Mouse (Mus musculus) neural tube, embryonic 15.5 days (tissue): ENCODE data around the gene Gm49325. TPM values are rescaled to one million over a fixed set of nuclear protein-coding genes. Genes with fewer than 3 reads are reported as not detected.

Experiments
- ATAC-seq: fragments of 200-750 bp; cut with Nextera tagmentation; 2 replicates; pipeline ENCODE4 v1.8.0; 2017; ENCODE audit warnings: mild to moderate bottlenecking, moderate TSS enrichment, moderate library complexity; ENCODE audit not compliant: low FRiP score
- H3K27ac ChIP-seq: fragments of 300-500 bp; sonication (generic); replicated peaks from 2 replicates; pipeline ENCODE4 v1.5.1; 2015; ENCODE audit warnings: mild to moderate bottlenecking, inconsistent platforms
- H3K27me3 ChIP-seq: fragments of 300-500 bp; sonication (generic); replicated peaks from 2 replicates; pipeline ENCODE4 v1.6.1; 2015; ENCODE audit warnings: inconsistent platforms
- H3K36me3 ChIP-seq: fragments of 300-500 bp; sonication (generic); 2 replicates; pipeline ENCODE4 v1.6.1; 2015; ENCODE audit warnings: inconsistent platforms
- H3K4me1 ChIP-seq: fragments of 300-500 bp; sonication (generic); 2 replicates; pipeline ENCODE4 v1.6.1; 2015; ENCODE audit warnings: inconsistent platforms
- H3K4me2 ChIP-seq: fragments of 300-500 bp; sonication (generic); 2 replicates; pipeline ENCODE4 v1.6.1; 2015; ENCODE audit warnings: inconsistent platforms, mild to moderate bottlenecking, moderate library complexity
- H3K4me3 ChIP-seq: fragments of 300-500 bp; sonication (generic); replicated peaks from 2 replicates; pipeline ENCODE4 v1.5.1; 2015; ENCODE audit warnings: mild to moderate bottlenecking, inconsistent platforms
- H3K9ac ChIP-seq: fragments of 300-500 bp; sonication (generic); replicated peaks from 2 replicates; pipeline ENCODE4 v1.6.1; 2015; ENCODE audit warnings: mild to moderate bottlenecking, inconsistent platforms
- H3K9me3 ChIP-seq: fragments of 300-500 bp; sonication (generic); replicated peaks from 2 replicates; pipeline ENCODE4 v1.6.1; 2016; ENCODE audit warnings: inconsistent platforms
- WGBS: fragments of 180-500 bp; shearing (Covaris S2); methylation state at CpG from one replicate; pipeline ENCODE4 v1.1.7; 2015; ENCODE audit warnings: mixed read lengths; 5-methylcytosine and 5-hydroxymethylcytosine counted together
- polyA plus RNA-seq: library from polyadenylated mRNA; unstranded; fragments of >200 nt; fragmentation: Nextera tagmentation; extraction: Ambion mirVana; gene quantifications from 2 replicates; pipeline ENCODE4 v1.2.1, GENCODE M21; 2015

Gene Gm49325
- polyA plus RNA-seq, 1 experiment from 2014 or later: 2.4 TPM

GRCm38 (mm10) chr10:77590812-77591211 lies 15.2 kb upstream of the Gm49325 start:
- peaks cover 30% of the 10 kb centered on the region for H3K4me1 ChIP-seq
- no peak overlapping the region for H3K4me3 ChIP-seq
- H3K27ac ChIP-seq: no peak overlapping the region
- H3K9me3 ChIP-seq: no peaks in the 10 kb centered on the region
- H3K9ac ChIP-seq: no peak overlapping the region
- no peak for ATAC-seq
- no peaks in the 10 kb centered on the region for H3K27me3 ChIP-seq
- H3K36me3 ChIP-seq: peaks cover 59% of the 10 kb centered on the region
- H3K4me2 ChIP-seq: no peak overlapping the region
- WGBS: 50% methylated on average over 6 of the region's 6 CpGs

GRCm38 (mm10) chr10:77591546-77591945 lies 14.5 kb upstream of the Gm49325 start:
- 72% methylated on average over 6 of the region's 6 CpGs for WGBS
- H3K36me3 ChIP-seq: peaks cover 66% of the 10 kb centered on the region
- H3K9me3 ChIP-seq: no peaks in the 10 kb centered on the region

GRCm38 (mm10) chr10:77596060-77596459 lies 9.9 kb upstream of the Gm49325 start:
- Histone ChIP-seq H3K4me1 (0 out of 2 replicates have a peak, but pooled peaks cover under 1% of the 10 kb centered on the region), H3K27ac (no peak overlapping the region), H3K9ac (no peak overlapping the region), H3K4me2 (no peak overlapping the region), H3K9me3 (no peaks in the 10 kb centered on the region), H3K27me3 (no peaks in the 10 kb centered on the region), H3K4me3 (no peak overlapping the region), H3K36me3 (peaks cover 72% of the 10 kb centered on the region)
- no peak for ATAC-seq
- WGBS: 89% methylated on average over 2 of the region's 2 CpGs

More at GRCm38 (mm10) chr10:77591546-77591945, 14.5 kb upstream of the Gm49325 start:
- Histone ChIP-seq H3K4me2 (no peak overlapping the region), H3K9ac (no peak overlapping the region), H3K4me1 (peaks cover 24% of the 10 kb centered on the region), H3K27ac (0 out of 2 replicates have a peak overlapping the region, but pooled peaks have one; percentile 13), H3K27me3 (no peaks in the 10 kb centered on the region), H3K4me3 (no peak overlapping the region)
- no peak for ATAC-seq

DNA sequence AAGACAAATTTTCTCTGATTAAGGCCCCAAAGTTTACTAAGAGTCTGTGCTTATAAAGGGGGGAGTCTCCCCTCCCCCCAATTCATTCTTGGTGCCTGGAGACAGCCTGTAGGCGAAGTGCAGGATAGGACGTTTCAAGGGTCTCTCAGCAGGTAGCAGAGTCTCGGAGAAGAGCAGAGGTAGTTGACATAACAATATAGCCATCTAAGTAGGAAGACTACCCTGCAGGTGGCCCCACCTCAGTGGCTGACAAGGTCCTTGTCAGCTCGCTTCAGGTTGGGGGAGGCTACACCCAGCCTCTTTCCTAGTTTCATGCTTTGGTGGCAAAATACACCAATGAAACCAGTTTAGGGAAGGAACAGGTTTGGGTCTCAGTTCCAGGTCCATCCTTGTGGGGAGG lies 3.0 kb upstream of the Gm49325 start:
- no peak overlapping the region for H3K9ac ChIP-seq
- no peak for ATAC-seq
- peaks cover 18% of the 10 kb centered on the region for H3K4me1 ChIP-seq
- no peak overlapping the region for H3K4me2 ChIP-seq
- H3K36me3 ChIP-seq: peaks cover 14% of the 10 kb centered on the region
- no peaks in the 10 kb centered on the region for H3K27me3 ChIP-seq
- H3K9me3 ChIP-seq: no peaks in the 10 kb centered on the region
- H3K27ac ChIP-seq: no peak overlapping the region
- 60% methylated on average over 4 of the region's 4 CpGs for WGBS
- H3K4me3 ChIP-seq: no peak overlapping the region

DNA sequence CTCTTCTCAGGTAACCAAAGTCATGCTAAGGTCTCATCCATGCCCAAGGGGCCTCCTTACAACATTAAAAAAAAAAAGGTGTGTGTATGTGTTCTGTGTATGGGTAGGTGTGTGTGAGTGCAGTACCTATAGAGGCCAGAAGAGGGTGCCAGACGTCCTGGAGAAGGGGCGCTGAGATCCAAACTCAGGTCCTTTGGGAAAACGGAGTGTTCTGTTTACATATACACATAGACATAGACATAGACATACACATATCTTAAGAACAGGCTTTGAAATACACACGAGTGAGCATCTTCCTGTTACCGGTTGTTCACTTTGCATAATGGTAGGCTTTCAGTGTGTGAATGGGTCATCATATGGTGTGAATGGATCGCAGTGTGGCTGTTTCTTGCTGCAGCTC lies 1.9 kb upstream of the Gm49325 start:
- H3K36me3 ChIP-seq: peaks cover 3% of the 10 kb centered on the region
- 89% methylated on average over 6 of the region's 6 CpGs for WGBS
- H3K4me1 ChIP-seq: peaks cover 21% of the 10 kb centered on the region
- H3K4me2 ChIP-seq: no peak overlapping the region
- no peaks in the 10 kb centered on the region for H3K27me3 ChIP-seq
- H3K9me3 ChIP-seq: no peaks in the 10 kb centered on the region
- ATAC-seq: no peak
- H3K4me3 ChIP-seq: no peak overlapping the region
- no peak overlapping the region for H3K27ac ChIP-seq
- no peak overlapping the region for H3K9ac ChIP-seq

DNA sequence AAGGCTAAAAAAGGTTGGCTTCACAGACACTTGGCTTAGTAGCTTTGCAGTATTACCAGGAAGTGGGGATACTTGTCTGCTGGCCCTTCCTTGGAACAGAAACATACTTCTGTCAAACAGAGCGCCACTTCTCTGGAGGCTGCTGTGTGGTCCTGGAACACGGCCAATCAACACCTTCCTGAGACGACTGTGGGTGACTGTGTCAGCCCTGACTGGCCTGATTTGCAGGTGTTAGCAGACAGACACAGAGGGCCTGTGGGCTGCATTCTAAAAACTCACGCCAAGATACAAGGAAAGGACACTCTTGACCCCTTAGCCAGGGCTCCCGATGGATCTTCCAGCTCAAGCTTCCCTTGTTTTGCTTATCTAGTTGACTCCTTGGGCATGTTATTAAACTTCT lies 1.0 kb upstream of the Gm49325 start:
- Histone ChIP-seq H3K27ac (peak overlapping the region; percentile 97), H3K9me3 (no peaks in the 10 kb centered on the region), H3K27me3 (no peaks in the 10 kb centered on the region), H3K9ac (no peak overlapping the region), H3K4me3 (no peak overlapping the region), H3K4me2 (no peak overlapping the region), H3K4me1 (peaks cover 21% of the 10 kb centered on the region), H3K36me3 (peaks cover 2% of the 10 kb centered on the region; the same call in 1 of the 2 replicates)
- no peak for ATAC-seq
- WGBS: 87% methylated on average over 5 of the region's 5 CpGs

DNA sequence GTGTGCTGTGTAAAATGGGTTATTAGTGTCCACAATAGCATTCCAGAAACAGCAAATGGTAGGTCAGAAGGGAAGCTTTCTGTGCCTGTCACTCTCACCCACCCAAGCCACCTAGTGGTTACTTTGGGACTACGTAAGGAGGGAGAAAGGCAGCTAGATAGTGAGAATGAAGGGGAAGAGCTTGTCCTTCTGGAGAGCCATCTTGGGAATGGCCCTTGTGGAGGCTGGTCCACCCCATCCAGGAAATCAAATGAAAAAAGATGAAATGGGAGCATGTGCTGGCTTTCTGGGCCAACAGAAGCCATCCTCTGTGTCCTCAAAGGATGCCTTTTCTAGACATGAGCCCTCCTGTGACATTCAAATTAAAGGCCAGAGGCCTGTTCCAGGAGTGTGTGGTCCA lies 629 bp upstream of the Gm49325 start:
- Histone ChIP-seq H3K9me3 (no peaks in the 10 kb centered on the region), H3K36me3 (peaks cover 5% of the 10 kb centered on the region), H3K27me3 (no peaks in the 10 kb centered on the region), H3K4me1 (peaks cover 22% of the 10 kb centered on the region), H3K4me3 (peak overlapping the region; percentile 67), H3K9ac (0 out of 2 replicates have a peak overlapping the region, but pooled peaks have one; percentile 4), H3K27ac (peak overlapping the region; percentile 97), H3K4me2 (peak overlapping the region; percentile 89)
- WGBS: 35% methylated on average over 1 of the region's 1 CpGs
- ATAC-seq: peak; percentile 3

DNA sequence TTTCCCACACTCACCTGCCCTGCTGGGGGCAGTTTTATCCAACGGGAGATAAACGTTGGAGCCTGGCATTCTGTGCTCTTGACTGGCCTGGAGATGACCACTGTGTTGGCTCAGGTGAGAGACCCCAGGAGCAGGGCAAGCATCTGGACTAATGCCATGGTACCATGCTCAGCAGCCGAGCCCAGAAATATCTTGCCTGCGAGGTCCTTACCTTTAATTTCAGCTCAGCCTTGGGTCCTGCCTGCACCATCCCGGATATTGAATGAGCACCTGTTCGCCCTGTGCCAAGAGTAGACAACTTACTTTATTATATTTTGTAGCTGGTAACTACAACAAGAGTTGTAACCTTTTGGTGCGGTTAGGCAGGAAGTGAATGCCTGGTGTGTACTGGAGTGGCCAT lies 858 bp downstream of the Gm49325 start:
- peak overlapping the region; percentile 67 for H3K4me3 ChIP-seq
- peaks cover 24% of the 10 kb centered on the region for H3K4me1 ChIP-seq
- no peaks in the 10 kb centered on the region for H3K9me3 ChIP-seq
- peak overlapping the region; percentile 89 for H3K4me2 ChIP-seq
- peak overlapping the region; percentile 83 for H3K9ac ChIP-seq
- H3K27me3 ChIP-seq: no peaks in the 10 kb centered on the region
- 43% methylated on average over 7 of the region's 7 CpGs for WGBS
- H3K36me3 ChIP-seq: peaks cover 20% of the 10 kb centered on the region
- ATAC-seq: no peak; the same call in 1 of the 2 replicates
- peak overlapping the region; percentile 97 for H3K27ac ChIP-seq

GRCm38 (mm10) chr10:77607441-77607840 lies 1.4 kb downstream of the Gm49325 start:
- 70% methylated on average over 5 of the region's 5 CpGs for WGBS
- ATAC-seq: no peak
- H3K4me2 ChIP-seq: peak overlapping the region; percentile 89
- no peak overlapping the region for H3K27ac ChIP-seq
- peak overlapping the region; percentile 67 for H3K4me3 ChIP-seq
- no peak overlapping the region for H3K9ac ChIP-seq
- H3K9me3 ChIP-seq: no peaks in the 10 kb centered on the region
- H3K4me1 ChIP-seq: peaks cover 24% of the 10 kb centered on the region
- H3K27me3 ChIP-seq: no peaks in the 10 kb centered on the region
- H3K36me3 ChIP-seq: peaks cover 22% of the 10 kb centered on the region

- Histone ChIP-seq H3K27ac (no peak overlapping the region), H3K27me3 (no peaks in the 10 kb centered on the region), H3K9ac (no peak overlapping the region), H3K9me3 (no peaks in the 10 kb centered on the region), H3K36me3 (peaks cover 30% of the 10 kb centered on the region), H3K4me1 (peaks cover 27% of the 10 kb centered on the region), H3K4me2 (no peak overlapping the region), H3K4me3 (no peak overlapping the region)
- 93% methylated on average over 8 of the region's 8 CpGs for WGBS
- ATAC-seq: no peak
Measured at GRCm38 (mm10) chr10:77608589-77608988, 2.6 kb downstream of the Gm49325 start.

DNA sequence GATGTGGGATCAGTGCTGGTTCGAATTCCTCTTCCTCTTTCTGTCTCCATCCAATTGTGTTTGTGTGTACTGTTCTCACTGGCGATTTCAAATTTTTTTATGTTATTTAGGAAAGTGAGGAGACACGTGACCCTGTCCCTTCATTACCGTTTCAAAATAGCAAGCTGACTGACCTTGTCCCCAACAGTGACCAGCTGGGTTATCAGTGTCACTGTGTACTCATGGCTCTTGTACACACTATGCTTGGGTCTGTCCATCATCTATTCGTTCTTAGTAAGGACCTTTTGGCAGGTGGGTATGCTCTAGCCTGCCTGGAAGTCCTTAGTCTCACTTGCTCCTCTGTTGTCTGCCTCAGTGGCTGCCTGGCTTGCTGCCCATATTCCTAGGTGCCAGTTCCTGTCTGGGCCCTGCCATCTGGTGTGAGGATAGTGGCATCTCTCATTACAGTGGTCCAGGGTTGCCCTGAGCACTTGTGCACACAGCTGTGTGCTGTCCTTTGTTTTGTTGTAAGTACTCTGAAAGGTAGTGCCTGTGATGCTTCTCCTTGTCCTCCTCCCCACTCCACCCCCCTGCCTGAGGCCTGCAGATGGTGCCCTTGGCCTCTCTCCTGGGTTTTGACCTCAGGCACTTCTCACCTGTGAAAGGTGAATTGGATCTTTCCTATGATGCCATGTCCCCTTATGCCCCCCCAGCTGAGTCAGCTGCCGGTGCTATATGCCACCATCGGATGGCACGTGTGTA lies 4.4 kb downstream of the Gm49325 start:
- no peak for ATAC-seq
- WGBS: 87% methylated on average over 8 of the region's 8 CpGs

DNA sequence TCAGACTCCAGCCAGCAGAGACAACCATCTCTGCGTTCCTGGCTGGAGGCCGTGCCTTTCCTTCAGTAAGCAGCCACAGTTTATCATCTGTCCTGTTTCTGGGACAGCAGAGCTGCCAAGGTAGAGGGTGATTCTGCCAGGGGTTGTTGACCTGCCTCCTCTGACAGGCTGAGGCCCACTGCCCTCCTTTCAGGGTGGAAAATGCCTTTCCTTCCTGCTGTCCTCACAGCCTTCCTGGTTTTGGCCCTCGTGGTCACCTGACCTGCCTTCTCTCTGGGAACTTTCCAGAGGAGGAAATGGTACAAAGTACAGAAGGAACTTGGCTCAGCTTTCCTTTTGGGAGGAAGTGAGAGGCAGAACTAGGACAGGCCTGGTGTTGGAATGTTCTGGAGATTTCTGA lies 7.4 kb downstream of the Gm49325 start:
- Histone ChIP-seq H3K9ac (no peak overlapping the region), H3K4me1 (peaks cover 6% of the 10 kb centered on the region), H3K4me3 (no peak overlapping the region), H3K27me3 (no peaks in the 10 kb centered on the region), H3K9me3 (no peaks in the 10 kb centered on the region), H3K36me3 (peaks cover 72% of the 10 kb centered on the region), H3K27ac (no peak overlapping the region), H3K4me2 (no peak overlapping the region)
- 91% methylated on average over 3 of the region's 3 CpGs for WGBS
- ATAC-seq: no peak

More for the DNA sequence above, 4.4 kb downstream of the Gm49325 start:
- no peak overlapping the region for H3K9ac ChIP-seq
- no peak overlapping the region for H3K4me2 ChIP-seq
- no peak overlapping the region for H3K27ac ChIP-seq
- H3K9me3 ChIP-seq: no peaks in the 10 kb centered on the region
- no peaks in the 10 kb centered on the region for H3K27me3 ChIP-seq
- peaks cover 43% of the 10 kb centered on the region for H3K36me3 ChIP-seq
- no peak overlapping the region for H3K4me3 ChIP-seq
- peaks cover 27% of the 10 kb centered on the region for H3K4me1 ChIP-seq
